Mouse (Mus musculus) liver, postnatal 0 days (tissue): Measurements from ENCODE around the gene Orc6.

Experiments used
- CTCF ChIP-seq: sonication (generic); IDR thresholded peaks from 2 replicates; pipeline ENCODE4 v1.5.1; 2016; ENCODE audit warnings: antibody characterized with exemption, low read depth
- EP300 ChIP-seq: IDR thresholded peaks from 2 replicates; pipeline ENCODE4 v1.6.1; 2016; ENCODE audit warnings: antibody characterized with exemption, low read depth, mild to moderate bottlenecking

DNA sequence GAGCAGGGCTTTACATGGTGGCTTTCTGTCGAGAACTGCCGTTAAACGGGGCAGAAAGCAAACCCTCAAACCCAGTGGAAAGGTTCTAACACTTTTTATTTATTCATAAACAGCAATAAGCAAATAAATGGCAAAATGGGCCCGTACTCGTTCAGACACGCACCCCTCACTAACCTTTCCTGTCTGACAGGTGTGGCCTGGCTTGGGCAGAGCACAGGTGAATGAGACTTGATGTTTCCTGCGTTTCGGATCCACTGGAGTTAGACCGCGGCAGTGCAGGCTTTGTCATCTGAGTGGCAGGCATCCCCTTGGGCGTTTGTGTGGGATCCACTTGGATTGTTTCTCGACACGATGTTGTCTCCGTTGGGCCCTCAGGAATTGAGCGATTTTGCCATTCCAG lies 22.5 kb downstream of the Orc6 start:
- no peak for TF ChIP-seq CTCF
- TF ChIP-seq EP300, result no peak
